Mouse (Mus musculus): ENCODE data around the gene Naa25.
A peak's percentile ranks its signal among the peaks of the same experiment; 100 is the strongest.

Naa25 gene

DNA sequence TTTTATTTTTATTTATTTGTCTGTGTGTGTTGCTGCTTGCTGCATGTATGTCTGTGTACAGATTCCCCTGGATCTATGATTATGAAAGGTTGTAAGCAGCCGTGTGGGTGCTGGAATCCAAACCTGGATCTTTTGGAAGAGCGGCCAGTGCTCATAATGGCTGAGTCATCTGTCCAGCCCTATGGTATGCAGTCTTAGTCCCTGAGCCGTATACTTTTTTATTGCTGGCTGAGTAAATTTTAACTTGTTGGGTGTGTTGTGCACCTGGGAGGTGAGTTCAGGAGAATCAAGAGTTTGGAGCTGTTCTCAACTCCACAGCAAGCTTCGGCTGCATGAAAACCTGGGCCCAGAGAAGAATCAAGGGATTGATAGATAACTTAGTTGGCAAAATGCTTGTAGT is 13.2 kb downstream of the Naa25 start:
- DNase-seq (ENCODE audit: low read depth, low spot score) = no peak
- Histone ChIP-seq H3K27me3 (ENCODE audit: control insufficient read depth, insufficient read depth, low read length, poor library complexity, severe bottlenecking) (no peaks in the 10 kb centered on the region), H3K36me3 (ENCODE audit: control insufficient read depth, insufficient read depth, low read length, poor library complexity, severe bottlenecking) (peaks cover 24% of the 10 kb centered on the region; the same call in 1 of the 2 replicates)

DNA sequence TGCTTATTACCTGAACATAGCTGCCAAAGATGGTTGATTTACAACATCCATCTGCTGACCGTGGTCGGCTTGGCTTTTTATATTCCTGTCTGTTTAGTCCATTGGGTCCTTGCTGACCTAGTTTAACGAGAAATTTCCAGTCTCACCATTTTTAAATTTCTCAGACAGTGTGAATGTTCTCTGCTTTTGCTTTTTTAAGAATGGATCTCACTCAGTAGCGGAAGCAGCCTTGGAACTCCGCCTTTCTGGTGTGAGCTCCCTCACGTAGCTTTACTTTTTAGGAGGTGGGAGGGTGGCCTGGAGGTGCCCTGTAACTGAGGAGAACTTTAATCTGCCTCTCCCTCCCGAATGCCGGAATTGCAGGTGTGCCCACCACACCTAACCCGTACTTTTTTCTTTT is 23.0 kb downstream of the Naa25 start:
- no peaks in the 10 kb centered on the region for H3K27me3 ChIP-seq (ENCODE audit: control insufficient read depth, insufficient read depth, low read length, poor library complexity, severe bottlenecking)

GRCm38 (mm10) chr5:121422787-121423186 is 25.1 kb downstream of the Naa25 start:
- Histone ChIP-seq H3K27me3 (ENCODE audit: control insufficient read depth, insufficient read depth, low read length, poor library complexity, severe bottlenecking) (no peaks in the 10 kb centered on the region), H3K36me3 (ENCODE audit: control insufficient read depth, insufficient read depth, low read length, poor library complexity, severe bottlenecking) (peaks cover 8% of the 10 kb centered on the region)
- no peak for DNase-seq (ENCODE audit: low read depth, low spot score)

More for the DNA sequence above, 23.0 kb downstream of the Naa25 start:
- peaks cover 15% of the 10 kb centered on the region for H3K36me3 ChIP-seq (ENCODE audit: control insufficient read depth, insufficient read depth, low read length, poor library complexity, severe bottlenecking)
- no peak for DNase-seq (ENCODE audit: low read depth, low spot score)

DNA sequence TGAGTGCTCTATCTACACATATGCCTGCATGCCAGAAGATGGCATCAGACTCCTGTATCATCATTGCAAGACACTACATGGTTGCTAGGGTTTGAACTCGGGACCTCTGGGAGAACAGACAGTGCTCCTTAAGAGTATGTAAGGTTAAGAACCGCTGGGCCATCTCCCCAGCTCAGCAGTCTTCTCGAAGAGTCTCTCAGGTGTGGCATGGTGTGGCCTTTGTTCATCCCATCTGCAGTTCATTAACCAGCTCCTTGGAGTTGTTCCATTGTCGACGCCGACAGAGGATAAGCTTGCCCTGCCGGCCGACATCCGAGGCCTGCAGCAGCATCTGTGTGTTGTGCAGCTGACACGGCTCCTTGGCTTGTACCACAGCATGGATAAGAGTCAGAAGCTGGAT is 25.6 kb downstream of the Naa25 start:
- no peak for DNase-seq (ENCODE audit: low read depth, low spot score)
- peaks cover 8% of the 10 kb centered on the region for H3K36me3 ChIP-seq (ENCODE audit: control insufficient read depth, insufficient read depth, low read length, poor library complexity, severe bottlenecking)
- no peaks in the 10 kb centered on the region for H3K27me3 ChIP-seq (ENCODE audit: control insufficient read depth, insufficient read depth, low read length, poor library complexity, severe bottlenecking)

DNA sequence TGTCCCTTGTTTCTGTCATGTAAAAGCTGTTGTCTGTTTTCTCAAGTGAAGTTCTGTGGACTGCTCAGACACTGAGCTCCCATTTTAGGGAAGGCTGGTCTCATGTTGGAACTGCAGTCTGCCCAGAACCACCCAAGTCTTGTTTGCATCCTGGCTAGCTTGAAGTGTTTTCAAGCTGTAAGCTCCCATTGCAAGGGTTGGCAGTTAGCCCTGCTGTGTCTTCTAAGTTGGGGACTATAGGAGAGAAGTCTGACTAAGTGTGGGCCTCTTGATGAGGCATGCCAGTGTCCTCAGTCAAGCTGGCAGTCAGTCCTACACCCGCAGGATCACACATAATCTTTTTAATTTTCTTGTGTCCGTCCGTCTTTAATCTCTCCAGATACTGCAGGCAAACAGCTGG is 31.2 kb downstream of the Naa25 start:
- Histone ChIP-seq H3K27me3 (ENCODE audit: control insufficient read depth, insufficient read depth, low read length, poor library complexity, severe bottlenecking) (no peaks in the 10 kb centered on the region), H3K36me3 (ENCODE audit: control insufficient read depth, insufficient read depth, low read length, poor library complexity, severe bottlenecking) (peaks cover 25% of the 10 kb centered on the region)
- no peak for DNase-seq (ENCODE audit: low read depth, low spot score)

GRCm38 (mm10) chr5:121438131-121438530 is 40.4 kb downstream of the Naa25 start:
- Histone ChIP-seq H3K36me3 (ENCODE audit: control insufficient read depth, insufficient read depth, low read length, poor library complexity, severe bottlenecking) (peaks cover 7% of the 10 kb centered on the region), H3K27me3 (ENCODE audit: control insufficient read depth, insufficient read depth, low read length, poor library complexity, severe bottlenecking) (no peaks in the 10 kb centered on the region)
- DNase-seq (ENCODE audit: low read depth, low spot score) = no peak

DNA sequence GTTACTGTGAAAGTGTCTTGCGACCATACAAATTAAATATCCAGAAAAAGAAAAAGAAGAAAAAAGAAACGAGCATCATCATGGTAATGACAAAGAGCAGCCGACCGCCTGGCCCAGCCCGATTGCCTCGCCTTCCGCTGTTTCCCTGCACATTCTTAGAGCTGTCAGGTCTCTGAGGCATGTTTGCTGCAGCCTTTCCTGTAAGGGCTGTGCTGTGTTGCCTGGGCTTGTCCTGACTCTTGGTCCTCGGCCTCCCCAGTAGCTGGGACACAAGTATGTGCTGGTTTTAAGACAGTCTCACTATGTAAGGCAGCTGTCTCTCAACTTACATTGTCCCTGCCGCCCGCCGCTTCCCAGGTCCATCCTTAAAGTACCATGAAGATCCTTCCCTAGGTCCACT is 41.0 kb downstream of the Naa25 start:
- no peaks in the 10 kb centered on the region for H3K27me3 ChIP-seq (ENCODE audit: control insufficient read depth, insufficient read depth, low read length, poor library complexity, severe bottlenecking)
- no peak for DNase-seq (ENCODE audit: low read depth, low spot score)
- peaks cover 7% of the 10 kb centered on the region for H3K36me3 ChIP-seq (ENCODE audit: control insufficient read depth, insufficient read depth, low read length, poor library complexity, severe bottlenecking)

- peaks cover 18% of the 10 kb centered on the region for H3K36me3 ChIP-seq (ENCODE audit: control insufficient read depth, insufficient read depth, low read length, poor library complexity, severe bottlenecking)
- DNase-seq (ENCODE audit: low read depth, low spot score) = peak; percentile 67
- no peaks in the 10 kb centered on the region for H3K27me3 ChIP-seq (ENCODE audit: control insufficient read depth, insufficient read depth, low read length, poor library complexity, severe bottlenecking)
Measured at GRCm38 (mm10) chr5:121443548-121443947, 45.8 kb downstream of the Naa25 start.

DNA sequence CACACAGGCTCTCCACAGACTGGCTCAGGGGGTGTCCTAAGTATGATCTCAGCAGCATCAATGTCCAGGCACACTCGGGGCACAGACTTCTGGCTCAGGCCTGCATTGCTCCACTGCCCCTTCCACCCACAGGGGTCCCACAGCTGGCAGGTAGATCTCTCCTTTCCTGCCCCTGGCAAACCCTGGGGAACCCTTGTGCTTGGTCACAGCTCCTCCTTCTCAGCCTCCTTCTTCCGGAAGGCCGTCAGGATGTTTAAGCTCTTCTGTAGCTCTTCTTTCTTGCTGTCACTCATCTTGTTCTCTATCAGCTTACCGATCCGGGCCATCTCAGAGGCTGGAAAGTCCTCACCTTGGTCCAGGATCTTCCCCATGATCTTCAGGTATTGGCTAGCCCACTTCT is 47.1 kb downstream of the Naa25 start:
- Histone ChIP-seq H3K36me3 (ENCODE audit: control insufficient read depth, insufficient read depth, low read length, poor library complexity, severe bottlenecking) (peaks cover 22% of the 10 kb centered on the region), H3K27me3 (ENCODE audit: control insufficient read depth, insufficient read depth, low read length, poor library complexity, severe bottlenecking) (no peaks in the 10 kb centered on the region)
- no peak for DNase-seq (ENCODE audit: low read depth, low spot score)

DNA sequence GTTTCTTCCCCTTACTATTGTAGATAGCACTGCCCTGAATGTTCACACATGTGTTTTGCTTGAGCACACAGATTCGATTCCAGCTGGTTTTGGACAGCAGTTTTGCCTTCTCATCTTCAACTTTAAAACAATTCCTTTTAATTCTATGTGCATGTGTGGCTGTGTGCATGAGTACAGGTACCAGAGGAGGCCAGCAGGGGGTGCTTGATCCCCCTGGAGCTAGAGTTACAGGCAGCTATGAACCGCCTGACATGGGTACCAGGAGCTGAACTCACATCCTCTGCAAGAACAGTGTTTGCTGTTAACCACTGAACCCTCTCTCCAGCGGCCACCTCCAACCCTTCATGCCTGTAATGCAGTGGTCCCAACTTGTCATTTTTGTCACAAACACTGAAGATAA is 50.7 kb downstream of the Naa25 start:
- H3K27me3 ChIP-seq (ENCODE audit: control insufficient read depth, insufficient read depth, low read length, poor library complexity, severe bottlenecking) = no peaks in the 10 kb centered on the region
- peak; percentile 56 for DNase-seq (ENCODE audit: low read depth, low spot score)
- peaks cover 20% of the 10 kb centered on the region for H3K36me3 ChIP-seq (ENCODE audit: control insufficient read depth, insufficient read depth, low read length, poor library complexity, severe bottlenecking)

GRCm38 (mm10) chr5:121449976-121450375 is 52.2 kb downstream of the Naa25 start:
- peaks cover 18% of the 10 kb centered on the region for H3K36me3 ChIP-seq (ENCODE audit: control insufficient read depth, insufficient read depth, low read length, poor library complexity, severe bottlenecking)
- H3K27me3 ChIP-seq (ENCODE audit: control insufficient read depth, insufficient read depth, low read length, poor library complexity, severe bottlenecking) = no peaks in the 10 kb centered on the region
- DNase-seq (ENCODE audit: low read depth, low spot score) = peak; percentile 91

- H3K36me3 ChIP-seq (ENCODE audit: control insufficient read depth, insufficient read depth, low read length, poor library complexity, severe bottlenecking) = peaks cover 18% of the 10 kb centered on the region
- DNase-seq (ENCODE audit: low read depth, low spot score) = no peak
Measured at GRCm38 (mm10) chr5:121450476-121450875, 52.7 kb downstream of the Naa25 start.

GRCm38 (mm10) chr5:121451203-121451602 is 53.5 kb downstream of the Naa25 start:
- Histone ChIP-seq H3K36me3 (ENCODE audit: control insufficient read depth, insufficient read depth, low read length, poor library complexity, severe bottlenecking) (peaks cover 18% of the 10 kb centered on the region), H3K27me3 (ENCODE audit: control insufficient read depth, insufficient read depth, low read length, poor library complexity, severe bottlenecking) (no peaks in the 10 kb centered on the region)
- DNase-seq (ENCODE audit: low read depth, low spot score) = peak; percentile 93

More at GRCm38 (mm10) chr5:121450476-121450875, 52.7 kb downstream of the Naa25 start:
- no peaks in the 10 kb centered on the region for H3K27me3 ChIP-seq (ENCODE audit: control insufficient read depth, insufficient read depth, low read length, poor library complexity, severe bottlenecking)

DNA sequence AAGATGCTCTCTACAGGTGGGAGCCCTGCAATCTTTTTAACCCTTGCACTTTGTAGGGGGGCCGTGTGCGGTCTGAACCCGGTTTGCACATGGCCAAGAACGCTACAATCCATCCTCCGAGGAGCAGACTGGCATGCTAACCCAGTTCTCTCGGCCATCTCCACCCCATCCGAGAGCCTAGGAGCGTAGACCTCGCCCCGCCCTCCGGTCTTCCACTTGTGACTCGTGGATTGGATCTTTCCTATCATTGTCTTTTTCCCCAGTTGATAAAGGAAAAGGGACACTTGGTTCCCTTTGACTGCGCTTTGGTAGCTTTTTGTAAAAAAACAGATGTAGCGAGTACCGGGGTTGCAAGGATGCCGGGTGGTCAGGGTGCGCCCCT is 53.9 kb downstream of the Naa25 start, which contains the start of gene Tmem116:
Gene Tmem116, plus strand, starts transcription at position 250 of the 382 bp plus-strand sequence.
- no peak for DNase-seq (ENCODE audit: low read depth, low spot score)
- H3K27me3 ChIP-seq (ENCODE audit: control insufficient read depth, insufficient read depth, low read length, poor library complexity, severe bottlenecking) = no peaks in the 10 kb centered on the region
- H3K36me3 ChIP-seq (ENCODE audit: control insufficient read depth, insufficient read depth, low read length, poor library complexity, severe bottlenecking) = peaks cover 18% of the 10 kb centered on the region

- Histone ChIP-seq H3K36me3 (ENCODE audit: control insufficient read depth, insufficient read depth, low read length, poor library complexity, severe bottlenecking) (peaks cover 13% of the 10 kb centered on the region), H3K27me3 (ENCODE audit: control insufficient read depth, insufficient read depth, low read length, poor library complexity, severe bottlenecking) (no peaks in the 10 kb centered on the region)
- peak; percentile 98 for DNase-seq (ENCODE audit: low read depth, low spot score)
Measured at GRCm38 (mm10) chr5:121452026-121452869, 54.5 kb downstream of the Naa25 start, which contains the start of gene Erp29. Gene Erp29, minus strand, starts transcription at chr5:121452506.
